Mouse (Mus musculus) embryo, embryonic 10.5 days (tissue): ENCODE measurements around the gene Gm4981.
"Not testable (repeated sequence)": the region's sequence is repeated elsewhere in the genome, so short reads cannot be mapped to it uniquely, and the experiment has no call there.

ENCODE experiments used
- DNase-seq: peaks from one replicate; pipeline ENCODE4 v3.0.0-alpha.2; 2015; ENCODE audit warnings: low spot score

The Gm4981 gene

GRCm38 (mm10) chr10:58223161-58223560 lies 13.3 kb downstream of the Gm4981 start:
- not testable (repeated sequence) for DNase-seq

- DNase-seq = not testable (repeated sequence)
Observed at GRCm38 (mm10) chr10:58221571-58221970, 14.9 kb downstream of the Gm4981 start.

- no peak for DNase-seq
Observed at GRCm38 (mm10) chr10:58220726-58221125, 15.8 kb downstream of the Gm4981 start.

GRCm38 (mm10) chr10:58217366-58217765 lies 19.1 kb downstream of the Gm4981 start:
- DNase-seq = no peak

- DNase-seq = no peak
Observed at GRCm38 (mm10) chr10:58215353-58215752, 21.1 kb downstream of the Gm4981 start.

GRCm38 (mm10) chr10:58214934-58215333 lies 21.6 kb downstream of the Gm4981 start:
- no peak for DNase-seq

GRCm38 (mm10) chr10:58214497-58214896 lies 22.0 kb downstream of the Gm4981 start:
- no peak for DNase-seq

- no peak for DNase-seq
Observed at GRCm38 (mm10) chr10:58212230-58212629, 24.3 kb downstream of the Gm4981 start.

- DNase-seq = no peak
Observed at GRCm38 (mm10) chr10:58211213-58211612, 25.3 kb downstream of the Gm4981 start.

GRCm38 (mm10) chr10:58210514-58210913 lies 26.0 kb downstream of the Gm4981 start:
- DNase-seq = no peak

- DNase-seq = no peak
Observed at GRCm38 (mm10) chr10:58209710-58210467, 26.6 kb downstream of the Gm4981 start.

GRCm38 (mm10) chr10:58206639-58207404 lies 29.7 kb downstream of the Gm4981 start:
- DNase-seq = no peak

GRCm38 (mm10) chr10:58205986-58206385 lies 30.5 kb downstream of the Gm4981 start:
- no peak for DNase-seq
